Mouse (Mus musculus) embryonic fibroblast, embryonic 13.5 days (primary cell): ENCODE data around the gene C2cd5.

ENCODE experiments used
- CTCF ChIP-seq: IDR thresholded peaks from 2 replicates; pipeline ENCODE4 v1.5.1; 2011; ENCODE audit warnings: mild to moderate bottlenecking, control low read depth, low read length, moderate library complexity, borderline replicate concordance; ENCODE audit not compliant: insufficient read depth
- POLR2A ChIP-seq: IDR thresholded peaks from 2 replicates; pipeline ENCODE4 v1.6.1; 2011; ENCODE audit warnings: low read depth, mild to moderate bottlenecking, control low read depth, low read length, moderate library complexity

DNA sequence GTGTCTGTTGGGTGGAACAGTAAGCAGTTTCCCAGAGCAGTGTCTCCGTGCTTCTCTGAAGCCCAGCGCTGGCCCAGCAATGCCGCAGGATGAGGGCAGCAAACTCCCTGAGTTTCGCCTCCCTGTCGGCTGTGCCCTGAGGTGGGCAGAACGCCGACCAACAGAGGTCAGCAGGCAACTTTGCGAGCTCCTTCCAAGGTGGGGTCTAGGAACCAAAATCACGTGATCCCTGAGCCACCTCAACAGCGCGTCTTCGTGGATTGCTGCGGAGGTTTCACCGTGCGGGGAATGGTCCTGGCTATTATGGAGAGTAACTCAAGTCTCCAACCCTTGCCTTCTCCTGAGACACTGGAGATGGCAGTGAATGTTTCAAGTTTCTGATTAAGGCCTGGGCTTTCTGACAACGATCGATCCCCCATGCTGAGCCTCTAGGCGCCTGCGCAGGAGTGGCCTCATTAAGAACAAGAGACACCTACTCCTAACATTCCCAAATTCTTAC is 43.9 kb upstream of the C2cd5 start:
- TF ChIP-seq CTCF (no peak), POLR2A (no peak)
